Mouse (Mus musculus): ENCODE data around the gene 1700061G19Rik.

1700061G19Rik gene

DNA sequence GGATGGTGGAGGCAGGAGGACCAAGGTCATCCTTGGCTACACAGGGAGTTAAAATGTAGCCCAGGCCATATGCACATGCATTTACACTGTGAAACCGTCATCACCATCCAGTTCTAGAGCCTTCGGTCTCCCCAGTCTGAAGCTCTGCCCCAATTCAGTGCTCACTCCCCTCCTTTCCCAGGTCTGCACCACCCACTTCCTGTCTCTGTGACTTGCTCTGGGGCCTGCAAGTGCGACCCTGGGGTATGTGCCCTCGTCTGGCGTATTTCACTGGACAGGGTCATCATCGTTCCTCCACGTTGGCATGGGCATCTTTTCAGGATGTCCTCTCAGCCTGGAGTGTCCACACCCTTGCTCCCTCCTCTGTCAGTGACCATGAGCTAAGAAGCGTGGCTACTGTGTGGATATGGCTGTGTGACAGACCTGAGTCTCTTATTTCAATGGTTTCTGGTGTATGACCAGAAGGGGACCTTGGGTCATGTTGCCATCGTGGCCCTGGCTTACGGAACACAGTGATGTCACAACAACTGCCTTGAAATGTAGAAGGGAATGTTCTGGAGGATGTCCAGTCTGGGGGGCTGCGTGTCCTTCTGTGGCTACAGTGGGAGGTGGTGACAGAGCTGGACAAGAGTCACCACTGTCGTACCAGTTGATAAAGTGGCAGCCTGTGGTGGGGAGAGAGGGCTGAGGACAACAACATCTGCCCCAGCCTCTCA is at the start of gene 1700061G19Rik:
1700061G19Rik (plus strand) TSS at position 542 of the 716 bp plus-strand sequence.
- no peak for DNase-seq (ENCODE audit: low spot score in 2 of 2)

DNA sequence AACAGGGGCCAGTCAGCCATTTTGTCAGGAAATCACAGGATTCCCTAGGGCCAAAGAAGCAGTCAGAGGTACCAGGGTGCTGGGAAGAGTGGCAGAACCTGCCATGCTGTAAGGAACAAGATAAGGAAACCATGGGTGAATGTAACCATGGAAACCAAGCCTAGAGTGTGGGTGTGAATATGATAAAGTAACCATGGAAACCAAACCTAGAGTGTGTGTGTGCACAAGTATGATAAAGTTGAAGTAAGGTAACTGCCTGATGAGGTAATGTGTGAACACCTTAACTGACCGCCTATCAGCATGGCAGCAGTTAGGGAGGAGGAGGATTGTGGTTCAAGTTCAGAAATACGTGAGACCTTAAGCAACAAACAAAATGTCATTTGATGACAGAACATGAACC is 48.6 kb upstream of the 1700061G19Rik start:
- DNase-seq (ENCODE audit: low spot score in 2 of 2), result no peak

DNA sequence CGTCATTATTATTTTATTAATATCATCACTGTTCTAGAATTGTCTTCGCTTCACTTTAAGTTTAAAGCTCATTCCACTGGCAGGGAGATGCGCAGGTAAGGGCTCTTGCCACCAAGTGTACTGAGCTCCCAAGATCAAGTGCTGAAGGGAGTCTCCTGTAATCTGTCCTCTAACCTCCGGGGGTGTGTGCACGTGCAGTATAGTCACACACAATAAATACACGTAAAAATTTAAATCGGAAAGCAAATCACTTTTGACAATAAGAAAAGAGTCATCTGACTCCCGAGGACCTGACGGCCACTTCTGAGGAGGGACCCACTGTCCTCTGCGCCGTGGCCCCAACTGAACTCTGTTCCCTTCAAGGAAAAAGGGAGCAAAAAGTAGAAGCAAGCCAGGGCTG is 46.1 kb upstream of the 1700061G19Rik start:
- DNase-seq (ENCODE audit: low spot score in 2 of 2), result no peak

DNA sequence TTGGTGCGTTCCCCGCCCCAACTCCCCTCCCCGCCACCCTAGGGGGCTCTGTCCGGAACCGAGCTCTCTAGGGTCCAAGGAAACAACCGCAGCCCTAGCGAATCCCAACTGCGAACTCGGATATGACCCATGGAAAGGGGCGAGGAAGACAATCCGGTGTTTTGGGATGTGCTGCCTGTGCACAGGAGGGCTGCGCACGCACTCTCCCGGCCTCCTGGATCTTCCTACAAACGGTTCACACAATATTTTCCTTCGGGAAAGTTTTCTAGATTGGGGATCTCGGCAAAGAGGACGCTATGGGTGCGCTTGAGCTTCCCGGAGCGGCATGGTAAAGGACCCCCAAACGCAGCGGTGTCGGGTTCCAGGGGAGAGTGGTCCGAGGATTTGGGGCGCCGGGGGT is 45.5 kb upstream of the 1700061G19Rik start:
- no peak for DNase-seq (ENCODE audit: low spot score in 2 of 2)

DNA sequence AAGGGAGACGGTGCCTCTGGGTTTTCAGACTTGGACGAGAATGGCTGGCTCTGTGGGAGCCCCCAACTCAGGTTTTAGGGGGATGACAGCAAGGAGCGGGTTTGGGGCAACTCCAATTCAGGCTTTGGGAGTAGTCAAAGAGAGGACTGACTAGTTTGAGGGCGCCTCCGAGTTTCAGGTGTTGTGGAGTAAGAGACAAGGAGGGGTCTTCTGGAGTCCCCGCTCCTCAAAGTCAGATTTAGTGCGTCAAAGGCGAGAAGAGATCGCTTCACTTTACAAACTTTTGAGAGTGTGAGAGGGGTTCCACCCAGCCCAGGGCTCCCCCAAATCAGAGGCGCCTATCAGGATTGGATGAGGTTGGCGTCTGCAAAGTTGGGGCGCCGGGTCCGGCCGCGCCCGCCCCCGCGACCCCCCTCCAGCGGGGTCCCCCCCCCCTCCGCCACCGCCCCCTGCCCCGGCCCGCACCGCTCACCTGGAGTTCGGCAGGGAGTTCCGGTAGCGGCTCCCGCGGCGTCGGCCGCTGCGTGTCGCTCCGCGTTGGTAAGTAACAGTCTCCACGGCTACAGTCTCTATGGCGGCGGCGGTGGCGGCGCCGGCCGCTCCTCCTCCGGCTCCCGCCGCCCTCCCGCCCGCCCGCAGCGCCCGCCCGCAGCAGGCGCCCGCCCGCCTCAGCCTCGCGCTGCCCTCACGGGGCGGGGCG is 44.7 kb upstream of the 1700061G19Rik start, which contains the start of gene Rfx2:
Rfx2 (minus strand) TSS at position 603 of the 700 bp plus-strand sequence.
- peak in 1 of 2 experiments; percentile 10 for DNase-seq (ENCODE audit: low spot score in 2 of 2)

DNA sequence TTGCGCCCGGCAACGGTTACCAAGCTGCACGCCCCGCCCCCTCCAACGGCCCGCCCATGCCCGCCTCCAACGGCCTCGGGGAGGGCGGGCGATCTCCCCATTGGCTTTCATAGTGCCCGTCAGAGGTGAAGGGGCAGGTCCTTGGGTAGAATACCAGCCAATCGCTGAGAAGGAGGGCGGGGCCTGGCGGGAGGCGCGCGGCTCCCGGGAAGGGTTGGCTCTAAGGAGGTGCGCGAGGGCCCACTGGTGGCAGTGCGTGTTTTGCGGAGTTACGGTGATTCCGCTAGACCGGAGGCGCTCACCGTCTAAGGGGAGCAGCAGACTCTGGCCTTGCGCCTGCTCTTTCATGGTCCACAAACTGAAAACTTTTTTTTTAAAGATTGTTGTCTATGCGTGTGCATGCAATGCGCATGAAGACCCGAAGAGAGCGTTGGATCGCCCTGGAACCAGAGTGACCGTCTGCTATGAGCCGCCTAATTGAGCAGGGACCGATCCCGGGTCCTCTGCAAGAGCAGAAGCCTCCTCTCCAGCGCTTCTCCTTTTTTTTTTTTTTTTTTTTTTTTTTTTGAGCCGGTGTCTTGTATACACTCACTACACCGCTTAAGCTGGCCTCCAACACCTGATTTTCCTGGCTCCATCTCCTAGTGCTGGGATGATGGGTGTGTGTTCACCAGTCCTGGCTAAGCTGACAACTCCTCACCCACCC is 44.0 kb upstream of the 1700061G19Rik start:
- peak; percentile 97 to 98 for DNase-seq (ENCODE audit: low spot score in 2 of 2)

DNA sequence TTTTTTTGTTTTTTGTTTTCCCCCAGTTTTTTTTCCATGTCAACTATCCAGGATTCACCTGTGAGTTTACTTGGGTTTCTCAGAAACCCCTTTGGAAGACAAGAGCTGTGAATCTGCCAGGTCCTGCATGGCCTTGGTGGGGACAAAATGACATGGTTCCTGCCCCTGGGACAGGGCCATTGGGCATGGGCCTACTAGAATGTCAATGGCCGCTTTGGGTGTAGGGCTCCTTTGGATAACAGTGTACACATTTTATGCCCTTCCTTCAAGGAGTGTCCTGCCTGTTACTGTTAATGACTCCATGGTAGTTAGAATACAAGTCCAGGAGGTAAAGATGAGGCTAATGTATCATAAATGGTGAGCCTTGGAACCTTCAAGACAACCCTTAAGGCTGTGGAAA is 42.4 kb upstream of the 1700061G19Rik start:
- DNase-seq (ENCODE audit: low spot score in 2 of 2), result no peak

DNA sequence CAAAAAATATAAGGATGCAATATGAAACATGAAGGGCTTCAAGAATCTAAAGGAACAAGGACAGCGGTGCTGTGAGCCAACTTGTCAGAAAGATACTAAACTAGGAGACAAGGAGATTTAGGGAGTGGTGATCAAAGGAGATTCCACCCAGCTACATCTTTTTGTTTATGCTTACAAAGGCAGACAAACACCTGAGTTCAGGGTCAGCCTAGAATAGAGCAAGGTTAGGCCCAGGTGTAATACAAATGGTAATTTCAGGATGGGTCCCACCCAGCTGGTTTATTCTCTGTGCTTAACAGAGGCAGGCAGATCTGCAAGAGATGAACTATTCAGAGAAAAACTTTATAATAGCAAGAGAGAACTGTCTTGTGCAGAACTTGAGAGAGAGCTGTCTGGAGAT is 41.9 kb upstream of the 1700061G19Rik start:
- no peak for DNase-seq (ENCODE audit: low spot score in 2 of 2)

DNA sequence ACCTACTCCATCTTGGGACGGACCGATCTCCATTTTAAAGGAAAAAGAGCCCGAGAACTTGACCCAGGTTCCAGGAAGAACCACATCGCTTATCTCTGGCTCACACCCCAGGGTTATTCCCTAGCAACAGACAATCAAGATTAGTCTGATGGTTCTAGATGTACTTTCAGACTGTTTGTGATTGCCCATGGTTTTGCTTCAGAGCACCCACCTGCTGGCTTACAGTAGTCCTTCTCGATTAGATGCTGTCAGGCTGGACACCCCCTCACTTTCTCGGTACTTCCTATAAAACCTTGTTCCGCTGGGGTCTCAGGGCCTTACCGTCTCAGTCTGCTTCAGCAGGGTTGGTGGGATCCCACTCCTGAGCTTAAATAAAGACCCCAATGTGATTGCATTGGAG is 38.9 kb upstream of the 1700061G19Rik start:
- no peak for DNase-seq (ENCODE audit: low spot score in 2 of 2)

DNA sequence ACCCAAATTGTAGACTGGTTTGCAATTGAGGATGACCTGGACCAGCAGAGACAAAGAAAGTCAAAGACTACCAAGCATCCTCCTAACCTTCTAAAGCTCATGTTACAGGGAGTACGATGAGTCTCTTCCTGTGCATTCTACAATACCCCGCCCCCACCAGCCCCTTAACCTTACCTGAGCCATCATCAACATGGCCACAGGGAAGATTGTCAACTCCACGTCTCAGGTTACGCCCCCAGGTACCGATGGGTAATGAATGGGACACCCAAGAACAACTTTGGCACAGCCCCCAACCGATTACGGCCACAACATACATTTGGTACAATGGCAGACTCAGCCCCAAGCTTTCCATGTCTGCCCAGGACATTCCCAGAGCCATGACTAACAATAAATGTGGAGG is 34.8 kb upstream of the 1700061G19Rik start:
- no peak for DNase-seq (ENCODE audit: low spot score in 2 of 2)

DNA sequence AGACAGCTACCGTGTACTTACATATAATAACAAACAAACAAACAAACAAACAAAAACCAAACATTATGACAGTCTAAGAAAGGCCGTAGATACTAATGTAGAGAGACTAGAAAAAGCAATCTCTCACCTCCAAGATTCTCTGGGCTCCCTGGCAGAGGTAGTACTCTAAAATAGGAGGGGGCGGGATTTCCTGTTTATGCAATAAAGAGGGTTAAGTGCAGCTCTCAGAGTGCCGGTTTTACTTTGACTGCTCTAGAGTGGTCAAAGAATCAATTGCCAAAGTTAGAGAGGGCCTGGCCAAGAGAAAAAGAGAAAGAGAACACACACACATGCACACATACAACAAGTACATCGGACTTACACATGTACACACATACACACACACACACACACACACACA is 33.1 kb upstream of the 1700061G19Rik start:
- no peak for DNase-seq (ENCODE audit: low spot score in 2 of 2)

DNA sequence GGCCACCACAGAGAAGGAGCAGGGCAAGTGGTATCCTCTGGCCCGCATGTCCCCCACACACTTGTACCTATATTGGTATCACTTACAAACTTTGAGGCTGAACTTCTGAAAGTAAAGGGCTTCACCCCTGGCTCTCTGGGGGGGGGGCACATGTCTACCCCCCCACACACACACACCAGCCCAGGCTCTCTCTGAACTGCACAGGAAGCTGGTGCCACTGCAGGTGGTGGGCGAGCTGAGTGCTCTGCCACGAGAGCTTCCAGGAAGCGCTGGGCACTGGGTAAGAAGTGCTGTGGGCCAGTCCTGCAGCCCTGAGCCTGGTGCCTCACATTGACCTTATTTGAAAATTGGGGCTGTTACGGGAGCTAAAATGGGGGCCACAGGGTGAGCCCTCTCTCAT is 31.6 kb upstream of the 1700061G19Rik start:
- DNase-seq (ENCODE audit: low spot score in 2 of 2), result no peak

DNA sequence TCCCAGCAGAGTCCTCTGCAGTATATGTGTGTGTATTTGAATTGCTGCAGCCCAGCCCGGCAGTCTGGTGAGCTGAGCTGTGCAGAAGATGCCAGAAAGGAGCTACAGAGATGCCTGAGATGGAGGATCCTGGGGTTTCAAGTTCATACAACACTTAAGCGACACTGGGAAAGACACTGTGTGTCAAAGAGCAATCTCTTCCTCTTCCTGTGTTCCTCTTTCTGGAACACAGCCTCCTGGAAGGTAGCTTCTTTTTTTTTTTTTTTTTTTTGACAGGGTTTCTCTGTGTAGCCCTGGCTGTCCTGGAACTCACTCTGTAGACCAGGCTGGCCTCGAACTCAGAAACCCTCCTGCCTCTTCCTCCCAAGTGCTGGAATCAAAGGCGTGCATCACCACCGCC is 26.5 kb upstream of the 1700061G19Rik start:
- no peak for DNase-seq (ENCODE audit: low spot score in 2 of 2)

DNA sequence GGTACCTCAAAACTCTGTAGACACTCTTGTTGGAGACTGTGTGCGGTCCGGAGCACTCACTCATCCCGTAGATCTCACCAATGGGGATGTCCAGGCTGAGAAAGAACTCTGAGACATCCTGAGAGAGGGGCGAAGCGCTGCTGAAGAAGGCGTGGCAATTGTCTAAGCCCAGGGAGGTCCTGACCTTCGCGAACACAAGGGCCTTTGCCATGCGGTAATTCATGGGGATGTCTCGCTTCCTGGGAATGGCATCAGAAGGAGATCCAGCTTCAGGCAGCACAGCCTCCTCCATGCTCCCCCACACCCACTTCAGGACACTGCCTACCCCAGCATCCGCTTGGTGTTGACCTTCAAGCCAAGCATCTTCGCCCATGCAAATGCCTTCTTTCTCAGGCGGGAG is 25.6 kb upstream of the 1700061G19Rik start:
- DNase-seq (ENCODE audit: low spot score in 2 of 2), result no peak

DNA sequence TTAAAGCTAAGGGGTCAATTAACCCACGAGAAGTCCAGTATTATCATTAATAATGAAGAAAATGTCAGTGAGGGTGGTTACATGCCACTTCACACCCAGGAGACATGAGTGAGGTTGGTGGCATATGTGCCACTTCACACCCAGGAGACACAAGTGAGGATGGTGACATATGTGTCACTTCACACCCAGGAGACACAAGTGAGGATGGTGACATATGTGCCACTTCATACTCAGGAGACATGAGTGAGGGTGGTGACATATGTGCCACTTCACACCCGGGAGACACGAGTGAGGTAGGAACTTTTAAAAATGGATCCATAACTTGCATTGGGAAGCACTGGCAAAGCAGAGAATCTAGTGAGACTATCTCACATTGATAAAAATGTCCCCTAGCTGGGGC is 24.1 kb upstream of the 1700061G19Rik start:
- DNase-seq (ENCODE audit: low spot score in 2 of 2), result no peak

DNA sequence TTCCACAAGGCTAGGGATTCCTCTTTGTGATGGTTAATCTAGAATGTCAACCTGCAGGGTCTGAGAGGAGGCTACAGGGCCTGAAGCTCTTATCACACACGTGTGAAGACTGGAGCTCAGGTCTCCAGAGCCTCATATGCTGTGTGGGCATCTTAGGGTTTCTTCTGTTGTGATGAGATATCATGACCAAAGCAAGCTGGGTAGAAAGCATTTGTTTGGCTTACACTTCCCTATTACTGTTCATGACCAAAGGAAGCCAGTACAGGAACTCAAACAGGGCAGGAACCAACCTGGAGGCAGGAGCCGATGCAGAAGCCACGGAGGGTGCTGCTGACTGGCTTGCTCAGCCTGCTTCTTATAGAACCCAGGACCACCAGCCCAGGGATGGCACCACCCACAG is 19.9 kb upstream of the 1700061G19Rik start:
- no peak for DNase-seq (ENCODE audit: low spot score in 2 of 2)

DNA sequence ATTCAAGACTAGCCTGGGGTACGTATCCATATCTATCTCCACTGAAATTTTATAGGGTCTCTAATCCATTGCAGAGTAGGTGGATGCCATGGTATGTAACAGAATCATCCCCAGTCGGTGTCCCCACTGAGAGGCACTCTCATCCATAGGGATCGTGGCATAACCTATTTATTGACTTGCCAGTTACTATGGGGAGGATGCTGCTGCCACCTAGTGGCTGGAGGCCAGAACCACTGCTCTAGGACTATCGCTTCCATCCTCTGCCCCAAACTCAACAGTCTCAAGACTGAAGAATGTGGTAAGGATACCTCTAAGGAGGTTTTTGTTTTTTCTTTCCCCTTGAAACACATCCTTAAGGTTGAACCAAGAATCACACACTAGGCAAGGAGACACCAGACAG is 17.1 kb upstream of the 1700061G19Rik start:
- peak; percentile 25 to 35 for DNase-seq (ENCODE audit: low spot score in 2 of 2)

DNA sequence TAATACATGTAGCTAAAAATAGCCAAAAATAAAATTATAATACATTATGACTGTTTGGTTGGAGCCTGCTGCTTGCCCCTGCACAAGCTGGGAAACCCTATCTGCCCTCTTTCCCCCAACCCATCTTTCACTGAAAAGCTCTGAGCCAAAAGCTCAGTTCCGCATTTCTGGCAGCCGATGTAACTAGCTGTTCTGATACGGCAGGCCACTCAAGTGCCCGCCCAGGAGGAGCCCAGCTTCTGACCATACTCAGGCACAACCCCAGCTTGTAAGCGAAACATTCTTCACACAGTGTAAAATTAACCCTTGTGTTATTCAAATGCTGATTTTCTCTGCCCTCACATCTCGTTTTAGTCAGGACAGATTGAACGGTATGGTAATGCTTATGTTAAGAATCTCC is 16.4 kb upstream of the 1700061G19Rik start:
- DNase-seq (ENCODE audit: low spot score in 2 of 2), result no peak

DNA sequence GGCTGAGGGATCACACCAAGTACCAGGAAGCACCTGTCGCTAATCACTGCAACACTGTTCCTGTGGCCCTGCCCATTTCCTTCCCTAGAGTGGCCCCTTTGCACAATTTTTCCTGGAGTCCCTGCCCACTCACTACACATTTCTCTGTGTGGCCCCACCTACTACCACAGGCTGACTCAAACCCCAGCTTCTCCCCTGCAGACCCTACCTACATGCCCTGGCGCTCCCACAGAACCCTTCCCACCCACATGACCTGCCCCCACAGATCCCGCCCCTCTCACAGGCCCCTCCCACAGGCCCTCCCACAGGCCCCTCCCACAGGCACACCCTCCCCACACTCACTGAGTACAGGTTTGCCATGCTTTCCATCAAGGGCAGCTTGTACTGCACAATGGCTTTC is 14.1 kb upstream of the 1700061G19Rik start:
- DNase-seq (ENCODE audit: low spot score in 2 of 2), result no peak

DNA sequence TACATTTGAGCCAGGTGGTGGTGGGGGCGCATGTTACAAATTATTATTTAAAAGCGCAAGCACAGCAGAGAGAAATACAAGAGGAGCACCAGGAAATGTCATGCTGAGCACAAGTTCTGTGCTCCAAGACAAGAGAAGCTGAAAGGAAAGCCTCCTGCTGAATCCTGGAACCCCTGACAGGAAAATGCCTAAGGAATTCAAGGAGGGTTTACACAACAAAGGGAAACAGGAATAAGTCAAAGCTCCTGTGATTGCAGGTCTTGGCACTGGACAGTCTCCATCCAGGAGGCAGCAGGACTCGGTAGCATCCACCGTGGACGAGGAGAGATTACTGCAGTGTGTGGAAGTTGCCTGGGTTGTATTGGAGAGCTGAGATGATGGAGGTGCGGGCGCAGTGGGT is 9.2 kb upstream of the 1700061G19Rik start:
- DNase-seq (ENCODE audit: low spot score in 2 of 2), result no peak

DNA sequence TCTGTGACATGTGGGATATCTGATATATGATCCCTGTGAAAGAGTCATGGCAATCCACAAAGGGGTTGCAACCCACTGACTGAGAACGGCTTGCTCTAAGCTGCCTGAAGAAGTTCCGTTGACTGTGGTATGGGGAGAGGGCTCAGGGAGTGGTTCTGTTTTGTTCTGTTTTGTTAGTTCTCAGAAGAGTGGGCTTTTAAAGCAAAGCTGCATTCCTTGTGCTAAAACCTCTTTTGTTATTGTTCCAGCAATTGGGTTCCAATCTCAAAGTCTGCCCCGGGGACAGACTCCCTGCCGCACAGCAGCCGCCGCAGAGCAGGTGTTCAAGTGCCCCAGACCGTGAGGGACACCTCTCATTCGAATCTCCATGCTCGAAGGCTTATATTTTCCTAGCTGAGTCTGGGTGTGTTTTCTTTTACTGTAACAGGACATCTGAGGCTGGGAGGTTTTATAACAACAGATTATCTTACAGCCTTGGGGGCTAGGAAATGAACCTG is 5.7 kb upstream of the 1700061G19Rik start:
- no peak for DNase-seq (ENCODE audit: low spot score in 2 of 2)

DNA sequence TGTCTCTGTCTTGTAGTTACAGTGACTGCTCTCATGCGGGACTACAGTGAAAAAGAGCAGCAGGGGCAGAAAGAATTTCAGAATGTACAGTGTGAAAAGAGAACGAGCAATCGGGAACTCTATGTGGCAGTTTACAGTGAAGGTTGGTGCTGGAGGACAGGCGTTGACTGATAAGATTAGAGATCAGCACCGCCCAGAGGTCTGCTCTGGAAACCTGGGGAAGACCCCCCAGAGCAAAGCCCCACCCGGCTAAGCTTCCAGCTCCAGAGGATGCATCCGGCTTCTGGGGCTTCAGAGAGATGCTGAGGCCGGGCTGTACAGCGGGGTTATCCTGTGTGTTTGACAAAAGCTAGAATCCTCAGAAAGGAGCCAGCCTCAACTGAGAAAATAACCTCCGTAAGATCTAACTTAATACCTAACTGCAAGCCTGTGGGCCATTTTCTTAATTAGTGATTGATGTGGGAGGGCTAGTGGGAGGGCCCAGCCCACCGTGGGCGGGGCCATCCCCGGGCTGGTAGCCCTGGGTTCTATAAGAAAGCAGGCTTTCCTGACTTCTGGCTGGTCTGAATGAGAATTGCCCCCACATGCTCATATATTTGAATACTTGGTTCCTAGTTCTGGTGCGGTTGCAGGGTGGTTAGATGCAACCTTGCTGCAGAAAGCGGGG is 4.9 kb upstream of the 1700061G19Rik start:
- no peak for DNase-seq (ENCODE audit: low spot score in 2 of 2)
